Mouse (Mus musculus): Measurements from ENCODE around the gene Ssbp3.

The Ssbp3 gene

DNA sequence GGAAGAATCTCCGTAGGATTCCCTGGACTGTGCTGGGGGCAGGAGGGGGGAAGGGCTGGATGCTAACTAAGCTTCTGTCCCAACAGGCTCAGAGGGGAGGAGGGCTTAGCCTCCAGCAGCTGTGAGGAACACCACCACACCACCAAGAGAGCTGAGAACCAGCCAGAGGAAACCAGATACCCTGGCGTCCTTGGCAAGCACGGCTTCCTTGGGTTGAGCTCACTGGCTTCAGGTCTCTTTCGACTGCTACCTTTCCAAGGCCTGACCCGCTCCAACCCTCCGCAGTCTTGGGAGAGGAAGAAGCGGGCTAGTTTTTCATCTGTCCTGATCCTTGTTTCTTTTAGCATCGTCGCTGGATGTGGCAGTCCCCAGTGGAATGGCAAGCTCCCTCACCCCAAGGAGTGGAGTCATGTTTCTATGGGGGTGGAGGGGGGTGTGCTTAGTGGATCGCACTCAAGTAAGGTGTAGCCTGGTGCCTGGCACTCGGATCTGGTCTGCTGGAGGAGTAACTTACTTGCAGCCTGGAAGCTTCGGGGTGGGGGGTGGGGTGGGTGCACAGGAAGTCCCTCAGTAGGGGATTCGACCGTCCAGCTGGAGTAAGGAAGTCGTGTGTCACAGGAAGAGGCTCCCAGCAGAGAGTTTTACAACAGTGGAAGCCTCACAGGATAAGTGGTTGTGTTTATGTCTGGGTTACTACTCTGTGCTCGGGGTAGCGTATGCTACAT, 2.6 kb upstream of the Ssbp3 start:
- no peak for DNase-seq (ENCODE audit: low spot score in 2 of 2)

GRCm38 (mm10) chr4:106908426-106908809, 2.1 kb upstream of the Ssbp3 start:
- DNase-seq (ENCODE audit: low spot score in 2 of 2): peak; percentile 63 to 73

GRCm38 (mm10) chr4:106908950-106909751, 1.4 kb upstream of the Ssbp3 start:
- DNase-seq (ENCODE audit: low spot score in 2 of 2): peak in 1 of 2 experiments; percentile 26

GRCm38 (mm10) chr4:106909797-106910196, 704 bp upstream of the Ssbp3 start:
- DNase-seq (ENCODE audit: low spot score in 2 of 2): no peak

DNA sequence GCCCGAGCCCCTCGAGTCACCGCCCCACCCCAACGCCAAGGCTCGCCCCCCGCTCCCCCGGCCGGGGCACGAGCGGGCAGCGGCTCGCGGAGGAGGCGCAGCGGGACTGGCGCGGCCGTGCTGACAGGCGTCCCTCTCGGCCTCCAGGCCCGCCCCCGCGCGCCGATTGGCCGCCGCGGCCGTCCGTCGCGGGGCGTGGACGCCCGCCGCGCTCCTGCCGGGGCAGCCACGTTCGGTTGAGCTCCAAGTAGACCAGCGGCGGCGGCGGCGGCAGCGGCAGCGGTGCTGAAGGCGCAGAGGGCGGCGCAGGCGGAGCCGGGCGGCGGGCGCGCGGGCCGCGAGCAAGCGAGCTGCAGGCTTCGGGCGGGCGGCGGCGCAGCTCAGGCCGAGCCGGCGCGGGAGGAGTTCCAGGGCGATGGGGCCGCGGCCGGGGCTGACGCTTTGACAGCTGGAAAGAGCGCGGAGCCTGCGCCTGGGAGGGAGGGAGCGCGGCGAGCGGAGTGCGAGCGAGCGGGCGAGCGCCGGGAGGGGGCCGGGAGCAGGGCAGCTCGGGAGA, 823 bp downstream of the Ssbp3 start:
- peak; percentile 88 to 91 for DNase-seq (ENCODE audit: low spot score in 2 of 2)

- no peak for DNase-seq (ENCODE audit: low spot score in 2 of 2)
Observed at GRCm38 (mm10) chr4:106911951-106912688, 1.6 kb downstream of the Ssbp3 start.

DNA sequence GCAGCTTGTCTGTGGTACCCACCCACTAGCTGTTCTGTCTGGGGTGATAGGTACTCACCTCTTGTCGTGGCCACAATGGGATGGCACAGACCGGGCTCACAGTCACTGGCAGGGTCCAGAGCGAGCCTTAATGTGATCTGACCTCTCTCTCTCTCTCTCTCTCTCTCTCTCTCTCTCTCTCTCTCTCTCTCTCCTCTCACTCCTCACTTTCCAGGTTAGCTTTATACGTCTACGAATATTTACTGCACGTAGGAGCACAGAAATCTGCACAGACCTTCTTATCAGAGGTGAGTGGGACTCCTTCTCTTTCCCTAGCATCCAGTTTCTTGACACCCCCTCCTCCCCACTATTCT, 2.2 kb downstream of the Ssbp3 start:
- DNase-seq (ENCODE audit: low spot score in 2 of 2): no peak

GRCm38 (mm10) chr4:106913411-106914049, 3.0 kb downstream of the Ssbp3 start:
- no peak for DNase-seq (ENCODE audit: low spot score in 2 of 2)

GRCm38 (mm10) chr4:106915265-106915664, 4.8 kb downstream of the Ssbp3 start:
- no peak for DNase-seq (ENCODE audit: low spot score in 2 of 2)

DNA sequence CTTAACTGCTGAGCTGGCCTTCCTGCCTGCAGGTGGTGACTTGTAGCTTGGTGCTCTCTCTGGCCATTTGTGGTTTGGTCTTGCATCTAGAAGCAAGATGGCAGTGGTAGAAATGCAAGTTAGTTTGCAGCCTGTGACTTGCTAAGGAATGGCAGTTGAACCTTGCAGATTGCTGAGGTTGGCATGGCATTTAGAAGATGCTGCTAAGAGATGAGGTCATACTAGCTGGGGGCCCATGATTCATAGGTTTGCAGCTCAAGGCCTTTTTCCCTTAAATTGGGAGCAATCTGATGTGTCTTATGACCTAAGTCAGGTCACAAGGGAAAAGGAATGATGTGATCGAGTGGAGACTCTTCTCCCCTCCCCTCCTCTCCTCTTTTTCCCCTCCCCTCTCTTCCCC, 7.8 kb downstream of the Ssbp3 start:
- DNase-seq (ENCODE audit: low spot score in 2 of 2): no peak

GRCm38 (mm10) chr4:106920119-106920518, 9.6 kb downstream of the Ssbp3 start:
- no peak for DNase-seq (ENCODE audit: low spot score in 2 of 2)

DNA sequence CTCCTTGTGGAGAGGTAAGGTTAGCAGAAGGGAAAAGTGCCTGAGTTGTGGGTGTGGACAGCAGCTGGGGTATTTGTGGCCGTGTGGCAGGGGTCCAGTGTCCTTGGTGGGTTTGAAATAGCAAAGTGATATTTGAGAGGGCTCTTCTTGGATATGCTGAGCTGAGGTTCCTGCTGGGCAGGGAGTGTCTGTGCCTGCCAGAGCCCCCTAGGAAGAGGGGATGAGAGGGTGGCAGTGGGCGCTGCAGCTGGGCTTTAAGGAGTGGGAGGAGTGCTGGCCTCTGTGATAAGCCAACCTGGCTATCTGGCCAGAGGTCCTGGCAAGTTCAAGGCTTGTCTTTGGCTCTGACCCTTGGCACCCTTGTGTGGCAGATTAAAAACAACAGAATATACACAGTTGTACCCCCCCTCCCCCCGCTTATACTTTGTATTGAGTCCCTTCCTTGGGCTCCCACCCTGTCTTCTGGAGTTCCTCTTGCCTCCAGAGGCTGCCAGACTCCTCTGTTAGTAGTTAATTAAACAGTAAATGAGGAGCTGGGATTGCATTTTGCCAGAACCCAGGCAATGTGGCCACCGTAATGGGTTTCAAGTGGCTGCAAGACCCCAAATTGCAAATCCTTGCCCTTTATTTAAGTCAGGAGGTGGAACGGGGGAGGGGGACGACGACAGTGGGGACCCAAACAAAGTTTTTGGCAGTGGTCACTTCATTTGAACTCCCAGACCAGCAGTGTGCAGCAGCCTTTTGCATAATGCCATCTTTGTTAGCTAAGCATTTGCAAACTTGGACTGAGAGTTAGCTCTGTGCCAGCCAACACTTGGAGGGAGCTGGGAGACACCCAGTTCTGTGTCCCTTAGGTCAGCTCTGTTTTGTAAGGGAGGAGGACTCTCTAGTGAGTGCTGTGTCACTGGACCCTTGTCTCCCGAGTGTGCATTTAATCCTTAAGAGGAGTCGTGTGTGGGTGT, 11.2 kb downstream of the Ssbp3 start:
- no peak for DNase-seq (ENCODE audit: low spot score in 2 of 2)

- peak in 1 of 2 experiments; percentile 38 for DNase-seq (ENCODE audit: low spot score in 2 of 2)
Observed at GRCm38 (mm10) chr4:106922919-106923318, 12.4 kb downstream of the Ssbp3 start.

DNA sequence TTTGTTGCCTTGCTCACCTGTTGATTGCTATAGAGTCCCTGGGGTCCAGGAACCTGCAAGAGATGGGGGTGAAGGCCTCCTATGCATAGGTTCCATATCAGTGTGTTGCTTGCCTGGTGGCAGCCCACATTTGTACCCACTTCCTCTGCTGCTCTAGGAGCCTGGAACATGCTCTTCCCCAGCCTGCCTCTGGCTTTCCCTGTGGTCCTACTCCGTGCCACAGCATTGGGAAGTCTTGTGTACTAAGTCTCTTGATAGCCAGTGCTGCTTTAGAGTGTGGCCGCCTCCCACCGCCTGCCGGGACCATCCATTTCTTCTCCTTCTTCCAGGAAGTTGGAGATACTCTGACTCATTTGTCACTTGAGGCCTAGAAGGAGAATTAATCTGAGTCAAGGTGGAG, 13.7 kb downstream of the Ssbp3 start:
- DNase-seq (ENCODE audit: low spot score in 2 of 2): no peak

DNA sequence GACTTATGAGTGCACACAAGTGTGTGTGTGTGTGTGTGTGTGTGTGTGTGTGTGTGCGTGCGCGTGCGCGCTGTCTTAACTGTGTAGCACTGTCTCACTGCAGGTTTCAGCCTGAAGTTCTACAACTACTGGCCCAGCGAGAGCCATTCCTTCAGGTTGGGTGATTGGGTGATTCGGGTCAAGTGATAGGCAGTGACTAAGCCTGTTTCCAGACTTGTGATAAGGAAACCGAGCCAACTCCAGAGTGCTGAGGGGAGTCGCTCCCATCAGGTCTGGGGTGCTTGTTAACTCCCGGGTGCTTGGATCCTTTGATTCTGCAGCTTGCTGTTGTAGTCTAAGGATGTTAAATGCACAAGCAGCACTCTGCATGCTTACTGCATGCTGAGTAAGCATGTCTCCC, 14.4 kb downstream of the Ssbp3 start:
- DNase-seq (ENCODE audit: low spot score in 2 of 2): no peak

DNA sequence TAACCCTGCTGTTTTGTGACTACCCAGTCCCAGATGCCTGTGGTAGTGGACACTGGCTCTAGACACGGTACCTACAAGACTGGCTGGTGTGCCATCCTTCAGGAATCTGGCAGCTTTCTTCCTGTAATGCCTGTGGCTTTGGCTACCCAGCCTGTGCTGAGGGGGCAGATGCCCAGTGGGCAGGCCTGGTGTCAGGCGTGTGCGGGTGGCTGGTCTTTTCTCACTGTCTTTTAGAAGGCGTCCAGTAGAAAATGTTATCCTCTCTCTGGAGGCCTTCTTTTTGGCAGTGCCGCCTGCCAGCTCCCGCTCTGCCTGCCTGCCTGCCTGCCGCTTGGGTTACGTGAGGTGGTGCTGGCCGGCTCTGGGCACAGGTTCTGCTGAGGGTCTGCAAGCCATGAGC, 15.9 kb downstream of the Ssbp3 start:
- DNase-seq (ENCODE audit: low spot score in 2 of 2): no peak

DNA sequence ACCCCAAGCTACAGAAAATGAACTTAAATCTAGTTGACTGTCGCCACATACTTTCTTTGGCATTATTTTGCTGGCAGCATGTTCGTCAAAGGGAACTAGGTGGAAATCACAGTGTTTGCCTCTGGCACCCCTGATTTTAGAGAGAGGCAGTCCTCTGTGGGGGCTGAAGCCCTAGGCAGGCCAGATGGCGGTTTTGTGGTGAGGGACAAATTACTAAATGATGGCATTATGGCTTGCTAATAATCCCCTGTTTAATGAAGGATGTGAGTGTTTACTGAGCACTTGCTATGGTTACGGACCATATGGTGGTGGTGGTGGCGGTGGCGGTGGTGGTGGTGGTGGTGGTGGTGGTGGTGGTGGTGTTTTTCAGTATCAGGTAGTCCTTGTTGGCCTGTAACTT, 16.5 kb downstream of the Ssbp3 start:
- no peak for DNase-seq (ENCODE audit: low spot score in 2 of 2)

- DNase-seq (ENCODE audit: low spot score in 2 of 2): no peak
Observed at GRCm38 (mm10) chr4:106928961-106929360, 18.5 kb downstream of the Ssbp3 start.

DNA sequence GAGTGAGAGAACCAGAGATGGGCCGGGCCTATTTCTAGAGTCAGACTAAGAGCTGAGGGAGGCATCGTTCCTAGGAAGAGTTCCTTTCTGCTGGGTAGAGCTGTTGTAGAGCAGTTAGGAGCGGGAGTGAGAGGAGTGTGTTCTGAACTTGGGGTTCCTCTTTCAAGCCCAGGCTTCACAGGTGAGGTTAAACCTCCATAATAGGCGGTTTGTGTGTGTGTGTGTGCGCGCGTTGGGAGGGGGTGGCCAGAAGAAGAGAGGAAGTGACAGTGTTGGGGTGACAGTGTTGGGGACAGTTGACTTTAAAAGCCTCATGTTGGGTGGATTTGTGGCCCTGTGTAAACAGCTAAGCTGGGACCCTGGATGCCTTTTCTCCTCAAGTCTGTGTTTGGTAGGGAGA, 22.1 kb downstream of the Ssbp3 start:
- no peak for DNase-seq (ENCODE audit: low spot score in 2 of 2)

- DNase-seq (ENCODE audit: low spot score in 2 of 2): no peak
Observed at GRCm38 (mm10) chr4:106933813-106934482, 23.4 kb downstream of the Ssbp3 start.
